Mouse (Mus musculus): Measurements from ENCODE around the gene Elovl1.

Elovl1 gene

DNA sequence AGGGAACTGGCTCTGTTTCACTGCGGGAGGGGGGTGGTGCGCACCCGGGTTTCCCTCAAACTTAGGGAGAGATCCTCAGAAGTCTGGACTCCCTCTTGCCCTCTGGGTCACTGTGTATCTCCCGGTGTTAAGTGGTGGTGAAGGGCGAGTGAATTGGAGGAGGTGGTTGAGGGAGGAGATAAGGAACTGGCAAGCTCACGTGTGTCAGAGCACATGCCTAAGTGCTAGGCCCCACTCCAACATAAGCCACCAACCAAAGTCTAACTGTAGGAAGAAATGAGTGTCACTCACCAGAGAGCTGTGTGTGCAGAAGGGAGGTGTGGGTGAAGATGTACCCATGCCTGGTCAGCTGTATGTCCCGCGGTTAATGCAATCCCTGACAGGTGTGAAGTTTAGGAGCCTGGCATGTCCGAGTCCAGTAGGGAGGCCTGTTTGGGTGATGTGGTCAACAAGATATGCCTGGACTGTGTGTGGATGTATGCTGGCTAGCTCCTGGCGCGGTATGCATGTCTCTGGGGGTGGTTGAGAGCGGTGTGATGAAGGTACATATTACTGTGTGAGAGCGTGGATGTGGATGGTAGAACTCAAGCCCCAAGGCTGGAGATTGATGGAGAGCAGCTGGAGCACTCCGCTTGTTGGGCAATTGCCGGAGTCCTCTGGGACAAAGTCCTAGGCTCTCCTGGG, 780 bp downstream of the Elovl1 start:
- DNase-seq (ENCODE audit: low spot score in 2 of 2): no peak

DNA sequence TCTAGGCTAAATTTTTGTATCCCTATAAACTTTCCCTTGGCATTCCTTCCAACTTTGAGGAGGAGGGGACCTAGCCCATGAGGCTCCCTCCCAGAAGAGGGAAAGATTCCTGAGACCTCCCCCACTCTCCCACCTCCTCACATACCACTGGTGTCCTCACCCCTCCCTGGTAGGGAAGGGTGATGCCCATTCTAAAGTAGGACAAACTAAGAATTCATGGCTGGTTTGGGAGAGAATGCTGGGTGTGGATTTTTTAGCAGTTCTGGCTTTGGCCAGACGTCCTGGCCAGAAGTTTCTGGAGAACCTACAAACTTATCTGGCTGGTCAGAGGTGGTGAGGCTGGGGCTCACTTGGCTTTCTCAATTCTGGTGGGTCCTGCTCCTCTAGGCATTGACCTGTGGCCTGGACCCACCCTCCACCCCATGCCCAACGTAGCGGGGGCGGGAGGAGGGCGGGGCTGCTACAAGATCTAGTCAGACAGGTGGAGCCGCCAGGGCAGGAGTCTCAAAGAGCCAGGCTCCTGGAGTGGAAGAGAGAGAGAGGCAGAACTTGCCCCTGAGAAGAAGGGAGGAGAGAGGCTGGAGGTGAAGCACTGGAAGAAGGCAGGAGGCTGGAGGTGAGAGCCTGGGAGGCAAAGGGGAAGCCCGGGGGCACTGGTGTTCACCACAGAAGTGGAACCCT, 1.5 kb downstream of the Elovl1 start:
- no peak for DNase-seq (ENCODE audit: low spot score in 2 of 2)

DNA sequence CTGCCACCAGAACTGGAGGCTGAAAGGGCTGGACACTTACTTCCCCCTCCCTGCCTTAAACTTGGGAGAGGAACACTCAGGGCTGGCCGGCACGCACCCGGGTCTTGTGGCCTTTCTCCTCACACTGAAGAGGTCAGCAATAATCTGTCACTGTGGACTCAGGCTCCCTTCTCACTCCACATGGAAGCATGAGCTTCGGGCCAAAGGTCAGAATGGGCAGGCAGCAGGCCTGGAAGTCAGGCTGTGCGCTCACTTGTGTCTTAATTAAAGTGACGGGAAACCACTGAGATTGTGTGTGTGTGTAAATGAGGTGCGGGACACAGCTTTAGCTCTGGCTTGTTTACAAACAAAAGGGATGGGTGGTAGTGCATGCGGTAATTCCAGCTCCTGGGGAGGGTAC, 4.4 kb downstream of the Elovl1 start:
- DNase-seq (ENCODE audit: low spot score in 2 of 2): no peak

DNA sequence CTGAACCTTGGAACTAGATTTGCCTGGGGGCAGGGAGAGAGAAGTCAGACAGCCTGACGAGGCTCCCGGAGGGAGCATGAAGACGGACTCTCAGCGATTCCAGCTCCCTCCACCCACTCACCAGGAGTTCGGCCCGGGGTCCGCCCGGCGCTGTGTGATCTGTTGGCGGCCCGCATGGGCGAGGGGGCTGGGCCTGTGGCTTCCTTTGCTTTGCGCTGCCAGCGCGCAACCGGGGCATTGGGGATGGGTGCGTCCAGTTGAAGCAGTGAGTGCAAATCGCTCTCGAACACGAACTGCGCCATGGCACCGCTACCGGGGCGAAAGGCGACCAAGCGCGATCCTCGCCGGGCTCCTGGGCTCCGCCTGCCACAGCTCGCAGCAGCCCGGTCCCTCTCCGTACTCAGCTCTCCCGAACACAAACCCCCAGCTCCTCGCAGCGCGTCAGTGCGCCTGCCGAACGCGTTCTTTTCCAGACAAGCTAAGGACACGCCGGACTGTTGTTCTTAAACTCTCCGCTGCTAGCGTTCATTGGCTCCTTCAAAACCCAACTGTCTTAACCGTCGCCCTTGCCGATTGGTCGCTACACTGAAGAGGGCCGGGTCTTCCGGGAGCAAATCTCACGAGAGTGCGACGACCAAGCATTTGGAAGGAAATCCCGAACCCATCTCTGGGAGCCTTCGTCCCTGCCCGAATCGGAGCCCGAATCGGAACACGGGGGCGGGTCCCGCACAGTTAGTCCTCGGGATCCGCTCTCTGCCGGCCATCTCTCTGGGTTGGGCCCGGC, 9.1 kb downstream of the Elovl1 start, which contains the start of gene Cdc20:
Gene Cdc20, minus strand, starts transcription at position 533 of the 784 bp plus-strand sequence.
- DNase-seq (ENCODE audit: low spot score in 2 of 2): peak; percentile 69 to 78

DNA sequence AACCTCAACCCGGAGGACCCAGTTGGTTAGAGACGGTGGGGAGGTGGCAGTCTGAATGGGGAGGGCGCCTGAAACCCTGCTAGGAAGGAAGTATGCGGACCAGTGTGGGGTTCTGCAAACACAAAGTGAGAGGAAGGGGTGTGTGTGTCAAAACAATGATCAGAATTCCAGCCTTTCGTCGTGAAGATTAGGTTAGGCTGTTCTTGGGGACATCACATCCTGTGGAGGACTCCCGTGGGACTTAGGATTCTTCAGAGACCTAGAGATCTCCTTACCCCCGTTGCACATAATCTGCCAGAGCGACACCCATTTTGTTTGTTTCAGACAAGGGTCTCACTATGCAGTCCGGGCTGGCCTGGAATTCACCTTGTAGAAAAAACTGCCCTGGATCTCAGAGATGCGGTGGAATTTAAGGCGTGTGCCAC, 9.9 kb downstream of the Elovl1 start:
- no peak for DNase-seq (ENCODE audit: low spot score in 2 of 2)

DNA sequence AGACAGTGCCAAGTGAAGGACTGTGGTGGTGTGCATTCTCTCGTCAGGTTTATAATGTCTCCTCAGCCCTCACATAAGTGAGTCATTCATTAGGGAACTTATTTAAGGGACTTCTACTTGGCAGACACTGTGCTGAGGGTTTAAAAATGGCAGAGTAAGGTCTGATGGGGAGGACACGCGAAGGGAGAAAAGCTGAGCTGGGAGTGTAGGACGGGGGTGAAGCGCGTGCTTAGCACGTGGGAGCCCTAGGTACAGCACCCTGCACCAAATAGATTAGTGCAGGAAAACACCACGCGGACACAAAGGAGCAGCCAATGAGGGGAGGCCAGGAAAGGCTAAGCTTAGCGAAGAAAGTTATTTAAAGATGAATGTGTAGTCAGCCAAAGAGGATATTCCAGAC, 17.2 kb downstream of the Elovl1 start:
- no peak for DNase-seq (ENCODE audit: low spot score in 2 of 2)

DNA sequence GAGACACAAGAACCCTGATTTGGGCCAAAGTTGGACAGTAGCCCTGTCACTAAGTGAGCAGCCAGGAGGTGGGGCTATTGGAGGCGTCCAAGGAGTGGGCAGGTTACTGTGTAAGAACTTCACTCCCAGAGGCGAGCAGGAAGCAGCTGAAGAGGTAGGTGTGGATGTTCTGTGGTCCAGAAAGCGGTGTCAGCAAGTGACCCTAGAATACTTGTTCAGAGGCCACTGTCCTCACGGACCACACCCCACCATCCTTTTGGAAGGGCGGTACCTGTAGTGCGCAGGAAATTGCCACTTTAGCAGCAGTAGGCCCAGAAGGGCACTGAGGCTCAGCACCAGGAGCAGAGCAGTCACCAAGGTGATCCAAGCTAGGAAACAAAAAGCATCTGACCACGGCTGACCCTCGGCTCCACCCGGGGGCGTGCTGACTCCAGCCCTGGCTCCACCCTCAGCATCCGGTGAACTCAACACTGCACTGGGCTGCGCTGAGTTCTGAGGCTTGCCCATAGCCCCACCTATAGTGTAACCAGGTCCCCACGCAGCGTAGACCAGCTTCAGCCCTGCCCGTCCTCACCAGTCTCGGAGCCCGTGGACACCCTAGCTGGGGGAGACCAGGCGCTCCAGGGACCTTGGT, 18.0 kb downstream of the Elovl1 start:
- peak in 1 of 2 experiments; percentile 7 for DNase-seq (ENCODE audit: low spot score in 2 of 2)

- no peak for DNase-seq (ENCODE audit: low spot score in 2 of 2)
Measured at GRCm38 (mm10) chr4:118446415-118447153, 18.7 kb downstream of the Elovl1 start.

DNA sequence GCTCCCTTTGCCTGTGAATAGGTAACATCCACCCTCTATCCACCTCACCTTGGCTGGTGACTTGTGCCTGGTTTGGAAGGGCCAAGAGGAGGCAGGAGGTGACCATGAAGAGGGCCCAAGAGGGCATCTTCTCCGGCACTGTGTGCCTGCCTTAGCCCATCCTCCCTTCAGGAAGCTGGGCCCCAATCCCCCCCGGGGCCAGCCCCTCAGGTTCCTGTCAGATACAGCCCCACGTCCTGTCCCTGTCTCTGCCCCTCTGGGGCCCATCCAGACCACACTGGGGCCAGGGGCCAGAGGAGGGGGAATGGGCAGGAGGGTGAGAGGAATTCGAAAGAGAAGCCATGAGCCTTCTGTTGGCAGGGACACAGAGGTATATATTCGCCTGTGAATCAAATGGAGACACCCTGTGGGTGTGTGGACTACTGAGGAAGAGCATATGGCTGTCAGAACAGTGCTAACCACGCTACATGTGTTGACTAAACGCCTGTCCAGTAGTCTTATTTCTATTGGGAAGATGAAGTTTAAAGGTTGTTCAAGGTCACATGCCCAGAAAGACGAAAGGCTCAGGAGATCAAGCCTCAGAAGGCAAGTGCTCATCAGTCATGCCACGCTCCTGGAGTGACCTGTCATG, 29.6 kb downstream of the Elovl1 start, which contains the start of gene Mpl:
Gene Mpl, minus strand, starts transcription at position 169 of the 631 bp plus-strand sequence.
- DNase-seq (ENCODE audit: low spot score in 2 of 2): no peak

- no peak for DNase-seq (ENCODE audit: low spot score in 2 of 2)
Measured at GRCm38 (mm10) chr4:118464956-118465355, 37.1 kb downstream of the Elovl1 start.

- no peak for DNase-seq (ENCODE audit: low spot score in 2 of 2)
Measured at GRCm38 (mm10) chr4:118465697-118466163, 37.8 kb downstream of the Elovl1 start.

DNA sequence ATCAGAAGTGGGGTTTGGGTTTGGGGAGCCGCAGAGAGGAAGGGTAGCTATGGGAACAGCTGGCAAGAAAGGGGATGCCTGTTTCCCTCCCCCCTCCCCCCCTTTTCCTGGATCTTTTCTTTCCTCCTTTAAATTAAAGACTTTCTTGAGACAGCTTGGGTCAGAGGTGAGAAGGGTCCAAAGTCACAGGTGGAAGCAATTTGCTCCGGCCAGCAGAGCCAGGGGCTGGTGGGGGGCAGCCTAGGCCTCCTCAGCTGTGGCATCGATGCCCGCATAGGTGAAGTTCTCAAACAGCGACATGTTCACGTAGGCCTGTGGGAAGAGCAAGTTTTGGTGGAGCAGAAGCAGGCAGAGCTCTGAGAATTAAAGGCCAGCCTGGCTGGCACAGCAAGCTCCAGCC, 43.4 kb downstream of the Elovl1 start:
- no peak for DNase-seq (ENCODE audit: low spot score in 2 of 2)

DNA sequence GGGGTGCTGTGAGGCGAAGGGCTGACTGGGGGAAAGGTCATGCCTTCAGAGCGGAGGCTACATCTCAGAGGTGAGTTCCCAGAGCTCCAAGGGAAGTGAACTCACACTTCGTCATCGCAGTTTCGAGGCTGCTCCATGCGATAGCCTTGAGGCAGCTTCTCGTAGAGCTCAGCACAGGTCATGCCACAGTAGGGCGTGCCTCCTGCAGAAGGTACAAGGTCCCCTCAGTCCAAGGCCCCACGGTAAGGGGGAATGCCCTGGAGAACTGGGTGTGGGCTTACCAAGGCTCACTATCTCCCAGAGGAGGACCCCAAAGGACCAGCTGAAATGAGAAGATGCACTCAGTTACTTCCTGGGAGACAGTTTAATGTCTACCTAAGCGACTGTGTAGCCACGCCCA, 44.8 kb downstream of the Elovl1 start:
- no peak for DNase-seq (ENCODE audit: low spot score in 2 of 2)

DNA sequence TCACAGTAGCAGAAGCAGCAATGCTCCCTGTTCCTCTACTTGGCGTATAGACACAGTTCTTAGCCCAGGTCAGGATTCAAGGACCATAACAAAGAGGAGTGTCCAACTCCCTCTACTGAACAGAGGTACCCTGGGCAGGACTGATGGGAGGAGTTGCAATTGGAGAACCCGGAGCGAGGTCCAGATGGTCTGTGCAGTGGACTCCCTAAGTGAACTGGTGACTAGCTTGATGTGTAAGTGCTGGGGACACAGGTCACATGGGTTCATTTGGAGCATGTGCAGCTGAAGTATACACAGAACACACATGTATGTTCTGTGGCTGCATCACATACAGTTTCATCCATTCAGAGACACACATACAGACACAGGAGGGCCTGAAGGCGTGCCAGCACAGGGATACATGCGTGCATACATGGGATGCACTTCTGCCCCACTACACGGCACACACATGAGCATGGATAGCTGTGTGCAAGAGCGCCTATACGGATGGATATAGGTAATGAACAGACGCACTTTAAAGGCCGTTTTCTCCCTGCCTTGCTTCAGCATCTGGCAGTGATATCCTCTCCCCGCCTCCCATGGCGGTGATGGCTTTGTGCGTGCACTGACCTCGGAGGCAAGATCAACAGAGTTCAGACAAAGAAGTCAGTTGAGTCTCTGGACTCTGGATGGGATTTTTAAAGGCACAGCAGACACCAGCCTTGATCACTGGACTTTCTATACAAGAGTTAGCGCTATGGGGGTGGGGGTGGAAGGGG, 49.1 kb downstream of the Elovl1 start:
- no peak for DNase-seq (ENCODE audit: low spot score in 2 of 2)
